Mouse (Mus musculus) C2C12 (cell line): ENCODE measurements at regions not wholly inside any gene's neighbourhood (a gene's known extent, or its start where the extent isn't known, plus 50 kb on each side); places are given as distances from the start of the nearest gene placed in this dataset.

Experiments used
- H3K27me3 ChIP-seq: one replicate; pipeline ENCODE4 v1.6.1; 2011; ENCODE audit not compliant: control insufficient read depth, insufficient read depth, insufficient read length
- H3K36me3 ChIP-seq: one replicate; pipeline ENCODE4 v1.6.1; 2011; ENCODE audit not compliant: control insufficient read depth, insufficient read depth
- H3K4me3 ChIP-seq: one replicate; pipeline ENCODE4 v1.5.1; 2011; ENCODE audit warnings: mild to moderate bottlenecking, control low read depth; ENCODE audit not compliant: poor library complexity, insufficient read depth, severe bottlenecking
- H3K79me2 ChIP-seq: one replicate; pipeline ENCODE4 v1.6.1; 2011; ENCODE audit not compliant: control insufficient read depth, insufficient read depth
- H3K79me3 ChIP-seq: one replicate; pipeline ENCODE4 v1.6.1; 2011; ENCODE audit warnings: low read depth, control low read depth
- H3ac ChIP-seq: one replicate; pipeline ENCODE3; 2011; ENCODE audit warnings: low read depth; ENCODE audit not compliant: control insufficient read depth, insufficient read length
- CEBPB ChIP-seq: IDR thresholded peaks from one replicate; pipeline ENCODE4 v1.6.1; 2011; ENCODE audit warnings: low read depth, mild to moderate bottlenecking, control low read depth, moderate library complexity
- CTCF ChIP-seq: IDR thresholded peaks from one replicate; pipeline ENCODE4 v1.5.1; 2011; ENCODE audit not compliant: control insufficient read depth, insufficient read depth, insufficient read length
- FOSL1 ChIP-seq: IDR thresholded peaks from one replicate; pipeline ENCODE4 v1.8.0; 2011; ENCODE audit warnings: mild to moderate bottlenecking, low read length; ENCODE audit not compliant: poor library complexity, insufficient read depth, severe bottlenecking
- MAX ChIP-seq: IDR thresholded peaks from one replicate; pipeline ENCODE4 v1.6.1; 2011; ENCODE audit warnings: mild to moderate bottlenecking, control low read depth
- MYOD1 ChIP-seq: IDR thresholded peaks from one replicate; pipeline ENCODE4 v1.6.1; 2011; ENCODE audit warnings: low read depth; ENCODE audit not compliant: control insufficient read depth, insufficient read length
- MYOG ChIP-seq: IDR thresholded peaks from one replicate; pipeline ENCODE4 v1.6.1; 2011; ENCODE audit not compliant: control insufficient read depth, insufficient read length; ENCODE audit errors: extremely low read depth
- USF1 ChIP-seq: IDR thresholded peaks from one replicate; pipeline ENCODE4 v1.6.1; 2011; ENCODE audit warnings: low read depth, mild to moderate bottlenecking, control low read depth, moderate library complexity

DNA sequence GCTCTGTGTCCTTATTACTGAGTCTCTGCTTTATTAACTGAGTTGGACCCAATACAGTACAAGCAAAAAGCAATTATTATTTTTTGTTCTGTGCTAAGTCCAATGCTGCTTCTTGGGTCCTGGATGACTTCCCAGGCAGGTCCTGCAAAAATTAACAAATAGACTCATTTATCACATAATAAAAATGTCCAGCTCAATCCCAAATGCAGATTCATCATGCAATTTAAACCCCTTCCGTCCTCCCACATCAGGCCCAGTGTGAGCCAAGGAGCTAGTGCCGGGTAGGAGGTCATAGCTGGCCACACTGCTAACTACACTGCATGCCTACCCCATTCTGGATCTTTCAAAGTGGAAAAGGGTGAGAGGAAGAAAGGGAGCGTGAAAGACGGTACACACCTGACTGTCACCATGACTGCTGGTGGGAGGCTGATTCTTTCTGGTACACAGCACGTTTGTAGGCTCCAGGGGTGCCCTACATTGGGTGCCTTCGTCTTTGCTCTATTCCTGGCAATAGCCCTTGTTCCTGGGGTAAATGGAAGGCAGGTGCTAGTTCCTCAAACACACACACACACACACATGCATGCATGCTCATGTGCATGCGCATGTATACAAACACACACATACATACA is 515.7 kb upstream of the Gm19410 start:
- H3K4me3 ChIP-seq: no peak overlapping the region
- H3ac ChIP-seq: no peak overlapping the region
- H3K27me3 ChIP-seq: no peaks in the 10 kb centered on the region
- no peak for TF ChIP-seq CTCF
- TF ChIP-seq MYOG: no peak
- no peak for TF ChIP-seq USF1
- TF ChIP-seq FOSL1: no peak
- no peak for TF ChIP-seq CEBPB
- TF ChIP-seq MYOD1: no peak
- no peak for TF ChIP-seq MAX
- H3K79me2 ChIP-seq: no peaks in the 10 kb centered on the region
- no peaks in the 10 kb centered on the region for H3K36me3 ChIP-seq
- no peaks in the 10 kb centered on the region for H3K79me3 ChIP-seq

DNA sequence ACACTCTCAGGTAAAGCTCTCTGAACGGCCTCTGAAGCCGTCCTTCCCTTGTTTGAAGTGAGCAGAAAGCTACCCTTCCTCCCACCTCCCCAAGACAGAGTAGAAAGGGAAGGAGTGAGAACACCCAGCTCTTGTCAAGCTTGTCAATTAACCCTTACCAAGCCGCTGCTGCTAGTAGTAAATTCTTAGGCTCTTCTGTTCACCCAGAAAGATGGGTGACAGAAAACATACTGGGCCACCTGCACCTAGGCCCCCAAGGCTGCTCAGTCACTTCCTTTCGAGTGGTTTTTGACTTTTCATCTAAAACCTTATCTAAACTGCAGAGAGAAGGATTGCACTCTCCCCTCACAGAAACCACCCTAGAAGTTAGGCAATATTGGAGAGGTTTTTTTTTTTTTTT is 514.9 kb upstream of the Gm19410 start:
- Histone ChIP-seq H3K36me3 (no peaks in the 10 kb centered on the region), H3K79me2 (no peaks in the 10 kb centered on the region), H3K4me3 (no peak overlapping the region), H3K79me3 (no peaks in the 10 kb centered on the region), H3ac (no peak overlapping the region), H3K27me3 (no peaks in the 10 kb centered on the region)
- no peak for TF ChIP-seq CTCF
- no peak for TF ChIP-seq USF1
- no peak for TF ChIP-seq MYOD1
- TF ChIP-seq CEBPB: no peak
- no peak for TF ChIP-seq MYOG
- TF ChIP-seq MAX: no peak
- no peak for TF ChIP-seq FOSL1

DNA sequence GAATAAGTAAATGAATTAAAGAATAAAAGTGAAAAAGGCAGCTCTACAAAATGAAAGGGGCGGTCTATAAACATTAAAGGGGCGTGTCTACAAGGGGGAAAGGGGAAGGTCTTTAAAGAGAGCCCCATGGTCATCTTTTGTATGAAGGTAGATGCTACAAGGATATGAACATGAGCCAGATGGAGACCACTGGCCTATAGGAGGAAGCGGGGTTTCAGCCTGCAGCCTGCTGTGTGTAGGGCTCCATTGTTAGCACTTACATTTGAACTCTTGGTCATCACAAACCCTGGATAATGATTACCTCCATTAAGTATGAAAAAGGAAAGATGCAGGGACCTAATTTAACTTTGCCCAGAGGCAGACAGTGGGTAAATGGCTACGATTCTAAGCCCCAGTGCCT is 511.6 kb upstream of the Gm19410 start:
- Histone ChIP-seq H3K27me3 (no peaks in the 10 kb centered on the region), H3K79me2 (no peaks in the 10 kb centered on the region), H3ac (no peak overlapping the region), H3K4me3 (no peak overlapping the region), H3K79me3 (no peaks in the 10 kb centered on the region), H3K36me3 (no peaks in the 10 kb centered on the region)
- TF ChIP-seq MYOD1 (no peak), USF1 (no peak), MAX (no peak), CTCF (no peak), MYOG (no peak), CEBPB (no peak), FOSL1 (no peak)

DNA sequence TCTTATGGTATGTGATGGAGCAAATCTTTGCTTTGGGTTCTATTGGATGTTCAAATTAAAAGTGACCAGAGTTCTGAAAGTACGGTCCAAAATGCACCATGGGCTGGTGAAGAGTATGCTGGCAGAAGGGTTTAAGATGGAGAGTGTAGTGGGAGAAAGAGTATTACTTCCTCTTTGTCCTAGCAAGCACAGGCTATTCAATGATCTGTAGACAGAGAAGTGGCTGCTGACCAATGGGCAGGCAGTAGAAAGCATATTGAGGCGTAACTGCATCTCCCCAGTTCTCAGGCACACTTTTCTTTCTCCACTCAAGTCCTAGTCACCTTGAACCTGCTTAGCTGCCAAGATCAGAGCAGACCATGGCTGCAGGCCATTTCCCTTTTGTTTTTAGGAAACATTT is 510.3 kb upstream of the Gm19410 start:
- TF ChIP-seq CEBPB: no peak
- Histone ChIP-seq H3ac (no peak overlapping the region), H3K36me3 (no peaks in the 10 kb centered on the region), H3K79me2 (no peaks in the 10 kb centered on the region), H3K4me3 (no peak overlapping the region), H3K79me3 (no peaks in the 10 kb centered on the region), H3K27me3 (no peaks in the 10 kb centered on the region)

DNA sequence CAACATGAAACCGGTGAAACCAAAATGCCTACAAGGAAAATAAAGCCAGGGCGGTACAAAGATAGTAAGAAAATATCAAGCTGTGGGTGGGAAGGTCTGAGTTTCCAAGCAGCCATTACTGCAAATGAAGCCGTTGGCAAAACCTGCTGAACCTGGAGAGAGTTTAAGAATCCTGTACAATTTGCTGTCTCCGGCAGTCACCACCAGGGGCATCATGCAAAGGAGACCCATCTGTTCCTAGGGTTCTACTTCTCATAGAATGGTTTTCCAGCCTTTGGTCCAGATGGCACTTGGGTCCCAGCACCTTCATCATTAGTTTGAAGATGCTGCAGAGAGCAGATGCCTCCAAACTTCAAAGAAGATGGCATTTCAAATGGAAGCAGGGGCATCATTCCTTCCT is 508.6 kb upstream of the Gm19410 start:
- H3K27me3 ChIP-seq: no peaks in the 10 kb centered on the region
- H3K79me3 ChIP-seq: no peaks in the 10 kb centered on the region
- TF ChIP-seq FOSL1: no peak
- no peak for TF ChIP-seq MYOD1
- no peak for TF ChIP-seq CEBPB
- TF ChIP-seq MAX: no peak
- TF ChIP-seq USF1: no peak
- no peak for TF ChIP-seq MYOG
- TF ChIP-seq CTCF: no peak
- H3K79me2 ChIP-seq: no peaks in the 10 kb centered on the region
- no peaks in the 10 kb centered on the region for H3K36me3 ChIP-seq
- no peak overlapping the region for H3K4me3 ChIP-seq
- no peak overlapping the region for H3ac ChIP-seq

DNA sequence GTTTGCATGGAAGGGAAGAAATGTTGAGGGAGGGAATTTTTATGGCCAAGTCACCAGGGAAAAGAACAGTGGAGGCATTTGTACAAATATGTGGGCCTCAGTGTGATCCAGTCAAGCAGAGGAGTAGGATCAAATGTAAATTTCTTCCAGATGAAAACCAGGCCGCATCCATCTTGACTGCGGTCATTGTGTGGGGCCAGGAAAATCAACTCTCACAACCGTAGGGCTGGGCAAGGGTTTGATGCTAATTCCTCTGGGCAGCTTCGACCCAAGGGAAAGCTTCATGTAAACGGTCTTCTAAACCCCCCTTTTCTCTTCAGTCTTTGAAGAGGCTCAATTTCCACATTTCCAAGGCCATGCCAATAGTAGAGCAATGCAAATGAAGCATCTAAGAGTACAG is 497.4 kb upstream of the Gm19410 start:
- Histone ChIP-seq H3K4me3 (no peak overlapping the region), H3K27me3 (no peaks in the 10 kb centered on the region), H3K36me3 (no peaks in the 10 kb centered on the region), H3ac (no peak overlapping the region), H3K79me2 (no peaks in the 10 kb centered on the region), H3K79me3 (no peaks in the 10 kb centered on the region)
- TF ChIP-seq MAX (no peak), USF1 (no peak), CTCF (no peak), MYOD1 (no peak), FOSL1 (no peak), MYOG (no peak), CEBPB (no peak)
